Mouse (Mus musculus) cerebellum, postnatal 36 days (tissue): ENCODE results near the gene Mrpl24.

ENCODE experiments used
- DNase-seq, 2 experiments: peaks; one replicate each; pipeline ENCODE4 v3.0.0; 2021 to 2022; ENCODE audit warnings: mixed read lengths in 2 of 2

Gene Mrpl24

GRCm38 (mm10) chr3:87910573-87911141 is 8.6 kb upstream of the Mrpl24 start:
- DNase-seq: peak; percentile 59 to 64

- DNase-seq: no peak
Observed at GRCm38 (mm10) chr3:87913491-87913890, 5.8 kb upstream of the Mrpl24 start.

DNA sequence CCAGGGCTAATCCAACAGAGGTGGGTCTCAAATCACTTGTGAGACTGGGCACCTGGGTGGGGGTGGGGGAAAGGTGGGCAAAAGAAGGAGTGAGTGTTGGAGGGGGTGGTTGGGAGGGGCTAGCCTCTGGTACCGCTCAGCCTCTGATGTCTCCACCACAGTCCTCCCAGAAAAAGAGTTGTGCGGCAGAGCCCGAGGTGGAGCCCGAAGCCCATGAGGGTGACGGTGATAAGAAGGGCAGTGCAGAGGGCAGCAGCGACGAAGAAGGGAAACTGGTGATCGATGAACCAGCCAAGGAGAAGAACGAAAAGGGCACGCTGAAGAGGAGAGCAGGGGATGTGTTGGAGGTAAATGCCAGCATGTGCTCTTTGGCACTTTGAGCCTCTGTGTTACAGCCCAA is 5.4 kb upstream of the Mrpl24 start:
- no peak for DNase-seq

DNA sequence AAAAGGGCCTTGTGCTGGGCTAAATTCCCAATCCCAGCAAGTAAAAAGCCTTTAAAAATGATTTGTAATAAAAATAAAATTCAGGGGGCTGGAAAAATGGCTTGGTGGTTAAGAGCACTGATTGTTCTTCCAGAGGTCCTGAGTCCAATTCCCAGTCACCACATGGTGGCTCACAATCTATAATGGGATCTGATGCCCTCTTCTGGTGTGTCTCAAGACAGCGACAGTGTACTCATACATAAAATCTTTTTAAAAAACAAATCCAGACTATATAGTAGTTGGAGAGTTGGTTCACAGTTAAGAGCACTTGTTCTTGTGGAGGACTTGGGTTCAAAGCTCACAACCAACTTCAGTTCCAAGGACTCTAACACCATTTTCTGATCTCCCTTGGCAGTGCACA is 2.3 kb upstream of the Mrpl24 start:
- no peak for DNase-seq

GRCm38 (mm10) chr3:87918551-87918950 is 755 bp upstream of the Mrpl24 start:
- DNase-seq: no peak

- DNase-seq: no peak
Observed at GRCm38 (mm10) chr3:87920270-87920943, 1.1 kb downstream of the Mrpl24 start.

- DNase-seq: no peak
Observed at GRCm38 (mm10) chr3:87924996-87925395, 5.7 kb downstream of the Mrpl24 start.

DNA sequence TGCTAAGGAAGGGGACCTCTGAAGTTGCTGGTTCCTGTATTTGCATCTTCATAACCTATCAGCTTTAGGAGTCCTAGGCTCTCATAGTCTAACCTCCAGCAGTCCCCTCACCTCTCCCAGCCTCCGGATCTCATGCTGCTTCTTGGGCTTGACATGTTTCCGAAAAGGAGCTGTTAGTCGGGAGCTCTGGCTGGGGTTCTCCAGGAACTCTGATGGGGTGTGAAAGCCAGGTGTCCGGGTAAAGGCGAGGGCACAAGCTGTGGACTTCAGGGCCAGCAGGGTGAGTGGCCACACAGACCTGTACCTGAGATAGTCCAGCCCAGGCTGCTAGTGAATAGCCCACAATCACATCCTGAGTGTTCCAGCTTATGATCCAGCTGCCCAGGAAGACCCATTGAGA is 8.1 kb downstream of the Mrpl24 start:
- no peak for DNase-seq

DNA sequence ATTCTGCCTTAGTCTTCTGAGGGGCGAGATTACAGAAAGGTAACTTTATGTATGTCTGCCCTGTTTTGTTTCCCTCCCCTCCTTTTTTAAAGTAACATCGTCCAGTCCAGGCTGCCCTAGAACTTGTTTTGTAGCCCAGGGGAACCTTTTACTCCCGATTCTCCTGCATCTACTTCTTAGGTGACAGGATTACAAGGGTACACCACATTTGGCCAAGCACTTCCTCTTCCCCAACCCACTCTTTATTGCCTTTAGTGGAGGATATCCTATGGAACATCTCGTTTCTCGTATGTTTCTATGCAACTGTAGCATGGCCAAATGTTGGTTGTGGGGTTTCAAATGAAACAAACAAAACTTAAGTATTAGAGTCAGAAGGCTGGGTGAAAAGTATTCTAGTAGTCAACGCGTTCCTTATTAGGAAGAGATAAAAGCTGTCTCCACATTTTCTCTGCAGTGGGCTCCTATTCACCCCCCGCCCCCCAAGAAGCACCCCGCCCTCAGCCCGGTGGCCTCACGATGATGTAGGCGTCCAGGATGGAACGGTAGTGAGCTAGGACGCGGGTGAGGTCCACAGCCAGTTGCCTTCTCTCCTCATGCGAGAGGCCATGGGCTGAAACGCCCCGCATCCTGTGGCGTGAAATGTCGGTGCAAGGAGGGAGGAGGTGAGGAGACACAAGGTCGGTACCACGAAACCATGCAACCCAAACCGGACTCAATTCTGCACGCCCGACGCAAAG is 10.2 kb downstream of the Mrpl24 start:
- no peak for DNase-seq

GRCm38 (mm10) chr3:87930078-87930795 is 10.9 kb downstream of the Mrpl24 start, which contains the start of the genes Isg20l2 and Rrnad1:
Gene Isg20l2, plus strand, starts transcription at chr3:87930314.
Gene Rrnad1, minus strand, starts transcription at chr3:87930717.
- peak; percentile 97 to 99 for DNase-seq

DNA sequence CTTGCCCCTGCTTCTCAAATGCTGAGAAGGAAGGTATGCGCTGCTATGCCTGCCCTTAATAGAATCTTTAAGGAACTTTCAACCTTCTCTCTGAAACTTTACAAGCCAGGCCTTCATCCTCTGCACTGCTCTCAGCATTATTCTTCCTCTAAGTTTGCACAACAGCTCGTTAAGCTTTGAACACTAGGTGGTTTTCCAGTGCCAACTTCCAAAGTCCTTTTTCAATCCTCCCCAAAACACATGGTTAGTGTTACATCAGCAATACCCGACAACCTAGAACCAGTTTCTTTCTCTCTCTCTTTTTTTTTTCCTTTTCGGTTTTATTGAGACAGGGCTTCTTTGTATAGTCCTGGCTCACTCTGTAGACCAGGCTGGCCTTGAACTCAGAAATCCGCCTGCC is 14.7 kb downstream of the Mrpl24 start:
- DNase-seq: no peak

GRCm38 (mm10) chr3:87934501-87934900 is 15.2 kb downstream of the Mrpl24 start:
- no peak for DNase-seq

- DNase-seq: no peak
Observed at GRCm38 (mm10) chr3:87935201-87935600, 15.9 kb downstream of the Mrpl24 start.

GRCm38 (mm10) chr3:87935776-87936175 is 16.5 kb downstream of the Mrpl24 start:
- peak; percentile 83 to 87 for DNase-seq

GRCm38 (mm10) chr3:87940611-87941010 is 21.3 kb downstream of the Mrpl24 start:
- no peak for DNase-seq

DNA sequence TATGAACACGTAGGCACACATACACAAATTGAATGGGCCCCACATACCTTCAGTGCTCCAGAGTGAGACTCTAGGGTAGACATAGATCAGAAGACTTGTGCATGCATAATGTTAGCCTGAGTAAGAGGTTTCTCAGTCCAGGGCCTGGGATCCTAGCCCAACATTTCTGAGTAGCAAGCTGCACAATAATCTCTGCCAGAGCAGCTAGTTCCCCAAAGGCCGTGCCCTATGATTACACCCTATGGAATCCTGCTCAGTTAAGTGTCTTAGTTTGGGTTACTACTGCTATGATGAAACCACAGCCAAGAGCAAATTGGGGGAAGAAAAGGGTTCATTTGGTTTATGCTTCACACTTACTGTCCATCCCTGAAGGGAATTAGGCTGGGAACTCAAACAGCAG is 23.2 kb downstream of the Mrpl24 start:
- no peak for DNase-seq

DNA sequence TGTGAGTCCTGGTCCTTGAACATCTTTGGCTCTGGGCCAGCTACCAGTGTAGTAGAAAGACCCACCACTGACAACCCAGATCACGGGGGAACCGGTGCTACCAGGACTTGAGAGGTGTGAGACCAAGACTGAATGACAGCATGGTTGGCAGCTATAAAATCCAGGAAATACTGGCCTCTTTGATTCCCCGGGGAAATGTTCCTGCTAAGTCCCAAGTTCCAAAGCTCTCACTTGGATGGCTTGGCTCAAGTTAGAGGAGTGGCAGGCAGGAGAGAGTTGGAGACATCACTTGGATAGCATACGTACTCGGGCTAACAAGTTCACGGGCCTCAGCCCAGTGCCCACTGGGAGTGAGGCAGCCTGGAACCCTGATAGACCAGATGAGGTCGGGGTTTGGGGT is 24.3 kb downstream of the Mrpl24 start:
- DNase-seq: no peak

DNA sequence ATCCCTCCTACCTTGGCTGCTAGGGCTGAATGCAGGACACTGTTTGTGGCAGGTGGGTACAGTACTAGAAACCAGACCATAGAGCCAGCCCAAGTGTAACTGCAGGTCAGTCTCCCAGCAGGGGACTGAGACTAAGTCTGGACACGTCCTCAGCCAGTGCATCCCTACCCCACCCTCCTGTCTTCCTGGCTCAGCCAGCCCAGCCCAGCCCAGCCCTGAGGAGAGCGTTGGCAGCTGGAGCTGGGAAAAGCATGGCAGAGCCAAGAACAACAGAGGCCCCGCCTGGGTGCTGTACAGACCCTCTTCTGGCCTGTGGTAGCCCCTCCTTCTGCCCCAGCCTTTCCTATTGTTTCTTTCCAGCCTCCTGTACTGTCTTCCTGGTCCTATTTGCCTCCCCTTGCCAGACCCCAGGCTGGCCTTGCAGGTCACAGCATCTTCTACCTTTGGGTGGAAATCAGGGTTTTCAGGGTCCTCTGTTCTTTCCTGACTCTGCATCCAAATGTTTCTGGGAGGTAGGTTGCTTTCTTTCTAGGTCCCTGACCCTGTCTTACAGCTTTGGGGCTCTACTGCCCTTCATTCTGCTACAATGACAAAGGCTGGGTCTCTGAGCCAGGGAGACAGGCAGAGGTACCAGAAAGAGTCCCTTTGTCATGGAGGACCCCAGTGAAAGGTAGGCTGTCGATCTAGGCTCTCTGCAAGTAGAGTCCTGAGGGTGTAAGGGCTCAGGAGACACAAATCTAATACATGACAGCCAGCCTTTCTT is 25.7 kb downstream of the Mrpl24 start:
- DNase-seq: no peak

- no peak for DNase-seq
Observed at GRCm38 (mm10) chr3:87945781-87946540, 26.7 kb downstream of the Mrpl24 start.

- DNase-seq: no peak
Observed at GRCm38 (mm10) chr3:87946541-87946860, 27.2 kb downstream of the Mrpl24 start.

GRCm38 (mm10) chr3:87947056-87947810 is 27.9 kb downstream of the Mrpl24 start:
- DNase-seq: no peak
